Mouse (Mus musculus): ENCODE results near the gene Cops9. TPM values are rescaled to one million over a fixed set of nuclear protein-coding genes. Genes with fewer than 3 reads are reported as not detected.

The Cops9 gene
- polyA plus RNA-seq, 1 experiment, result 414 TPM

GRCm38 (mm10) chr1:92675932-92676675 is 34.3 kb upstream of the Cops9 start:
- Histone ChIP-seq H3K27me3 (ENCODE audit: control insufficient read depth, insufficient read depth, low read length) (no peaks in the 10 kb centered on the region), H3K4me3 (replicated peaks; ENCODE audit: insufficient read depth, low read depth, low read length) (no peak overlapping the region), H3K4me1 (ENCODE audit: control insufficient read depth, insufficient read depth, low read length) (peaks cover 1% of the 10 kb centered on the region), H3K27ac (ENCODE audit: insufficient read depth, low read length) (no peak overlapping the region)
- TF ChIP-seq POLR2A (IDR thresholded peaks at IDR 0.05; ENCODE audit: borderline replicate concordance, insufficient read depth, low read length), result no peak
- no peak for TF ChIP-seq CTCF (IDR thresholded peaks at IDR 0.05; ENCODE audit: borderline replicate concordance, insufficient read depth, low read depth, low read length)
- 81% methylated on average over 10 of the region's 10 CpGs for WGBS
- DNase-seq, result no peak

- Histone ChIP-seq H3K4me3 (replicated peaks; ENCODE audit: insufficient read depth, low read depth, low read length) (no peak overlapping the region), H3K4me1 (ENCODE audit: control insufficient read depth, insufficient read depth, low read length) (no peaks in the 10 kb centered on the region), H3K27ac (ENCODE audit: insufficient read depth, low read length) (no peak overlapping the region), H3K27me3 (ENCODE audit: control insufficient read depth, insufficient read depth, low read length) (no peaks in the 10 kb centered on the region)
- WGBS, result 89% methylated on average over 5 of the region's 5 CpGs
- no peak for TF ChIP-seq POLR2A (IDR thresholded peaks at IDR 0.05; ENCODE audit: borderline replicate concordance, insufficient read depth, low read length)
- TF ChIP-seq CTCF (IDR thresholded peaks at IDR 0.05; ENCODE audit: borderline replicate concordance, insufficient read depth, low read depth, low read length), result no peak
- DNase-seq, result no peak
These were observed 31.5 kb upstream of the Cops9 start for GRCm38 (mm10) chr1:92673258-92673782.

- 70% methylated on average over 4 of the region's 4 CpGs for WGBS
- no peak overlapping the region for H3K27ac ChIP-seq (ENCODE audit: insufficient read depth, low read length)
- TF ChIP-seq CTCF (IDR thresholded peaks at IDR 0.05; ENCODE audit: borderline replicate concordance, insufficient read depth, low read depth, low read length) (no peak), POLR2A (IDR thresholded peaks at IDR 0.05; ENCODE audit: borderline replicate concordance, insufficient read depth, low read length) (no peak)
- H3K4me3 ChIP-seq (replicated peaks; ENCODE audit: insufficient read depth, low read depth, low read length), result no peak overlapping the region
- no peaks in the 10 kb centered on the region for H3K27me3 ChIP-seq (ENCODE audit: control insufficient read depth, insufficient read depth, low read length)
- H3K4me1 ChIP-seq (ENCODE audit: control insufficient read depth, insufficient read depth, low read length), result no peaks in the 10 kb centered on the region; the same call in 1 of the 2 replicates
- DNase-seq, result no peak
These were observed 29.5 kb upstream of the Cops9 start for GRCm38 (mm10) chr1:92671326-92671725.

GRCm38 (mm10) chr1:92669430-92669829 is 27.6 kb upstream of the Cops9 start:
- no peak for DNase-seq
- H3K4me1 ChIP-seq (ENCODE audit: control insufficient read depth, insufficient read depth, low read length), result no peaks in the 10 kb centered on the region; the same call in 1 of the 2 replicates
- TF ChIP-seq CTCF (IDR thresholded peaks at IDR 0.05; ENCODE audit: borderline replicate concordance, insufficient read depth, low read depth, low read length) (no peak), POLR2A (IDR thresholded peaks at IDR 0.05; ENCODE audit: borderline replicate concordance, insufficient read depth, low read length) (no peak)
- H3K27ac ChIP-seq (ENCODE audit: insufficient read depth, low read length), result no peak overlapping the region
- H3K4me3 ChIP-seq (replicated peaks; ENCODE audit: insufficient read depth, low read depth, low read length), result no peak overlapping the region
- H3K27me3 ChIP-seq (ENCODE audit: control insufficient read depth, insufficient read depth, low read length), result no peaks in the 10 kb centered on the region
- WGBS, result 92% methylated on average over 3 of the region's 3 CpGs

GRCm38 (mm10) chr1:92667106-92667505 is 25.3 kb upstream of the Cops9 start:
- 20% methylated on average over 6 of the region's 6 CpGs for WGBS

GRCm38 (mm10) chr1:92659392-92659791 is 17.6 kb upstream of the Cops9 start:
- no peaks in the 10 kb centered on the region for H3K27me3 ChIP-seq (ENCODE audit: control insufficient read depth, insufficient read depth, low read length)
- DNase-seq, result no peak
- TF ChIP-seq POLR2A (IDR thresholded peaks at IDR 0.05; ENCODE audit: borderline replicate concordance, insufficient read depth, low read length) (no peak), CTCF (IDR thresholded peaks at IDR 0.05; ENCODE audit: borderline replicate concordance, insufficient read depth, low read depth, low read length) (no peak)
- H3K4me1 ChIP-seq (ENCODE audit: control insufficient read depth, insufficient read depth, low read length), result no peaks in the 10 kb centered on the region
- H3K4me3 ChIP-seq (replicated peaks; ENCODE audit: insufficient read depth, low read depth, low read length), result no peak overlapping the region
- 61% methylated on average over 5 of the region's 5 CpGs for WGBS
- no peak overlapping the region for H3K27ac ChIP-seq (ENCODE audit: insufficient read depth, low read length)

More at GRCm38 (mm10) chr1:92667106-92667505, 25.3 kb upstream of the Cops9 start:
- Histone ChIP-seq H3K4me1 (ENCODE audit: control insufficient read depth, insufficient read depth, low read length) (no peaks in the 10 kb centered on the region; the same call in 1 of the 2 replicates), H3K27me3 (ENCODE audit: control insufficient read depth, insufficient read depth, low read length) (no peaks in the 10 kb centered on the region), H3K27ac (ENCODE audit: insufficient read depth, low read length) (no peak overlapping the region), H3K4me3 (replicated peaks; ENCODE audit: insufficient read depth, low read depth, low read length) (no peak overlapping the region)
- DNase-seq, result peak; percentile 40 to 45
- TF ChIP-seq POLR2A (IDR thresholded peaks at IDR 0.05; ENCODE audit: borderline replicate concordance, insufficient read depth, low read length), result no peak
- TF ChIP-seq CTCF (IDR thresholded peaks at IDR 0.05; ENCODE audit: borderline replicate concordance, insufficient read depth, low read depth, low read length), result no peak

- 61% methylated on average over 11 of the region's 11 CpGs for WGBS
- DNase-seq, result no peak
- H3K27ac ChIP-seq (ENCODE audit: insufficient read depth, low read length), result no peak overlapping the region
- H3K4me3 ChIP-seq (replicated peaks; ENCODE audit: insufficient read depth, low read depth, low read length), result no peak overlapping the region
- TF ChIP-seq POLR2A (IDR thresholded peaks at IDR 0.05; ENCODE audit: borderline replicate concordance, insufficient read depth, low read length) (no peak), CTCF (IDR thresholded peaks at IDR 0.05; ENCODE audit: borderline replicate concordance, insufficient read depth, low read depth, low read length) (no peak)
- H3K4me1 ChIP-seq (ENCODE audit: control insufficient read depth, insufficient read depth, low read length), result no peaks in the 10 kb centered on the region; the same call in 1 of the 2 replicates
- no peaks in the 10 kb centered on the region for H3K27me3 ChIP-seq (ENCODE audit: control insufficient read depth, insufficient read depth, low read length)
These were observed 15.4 kb upstream of the Cops9 start for GRCm38 (mm10) chr1:92657025-92657820.
